Mouse (Mus musculus): ENCODE results near the gene Vcp.

Gene Vcp

GRCm38 (mm10) chr4:42945445-42945844 lies 54.9 kb downstream of the Vcp start:
- DNase-seq (ENCODE audit: low spot score in 2 of 2) = no peak

DNA sequence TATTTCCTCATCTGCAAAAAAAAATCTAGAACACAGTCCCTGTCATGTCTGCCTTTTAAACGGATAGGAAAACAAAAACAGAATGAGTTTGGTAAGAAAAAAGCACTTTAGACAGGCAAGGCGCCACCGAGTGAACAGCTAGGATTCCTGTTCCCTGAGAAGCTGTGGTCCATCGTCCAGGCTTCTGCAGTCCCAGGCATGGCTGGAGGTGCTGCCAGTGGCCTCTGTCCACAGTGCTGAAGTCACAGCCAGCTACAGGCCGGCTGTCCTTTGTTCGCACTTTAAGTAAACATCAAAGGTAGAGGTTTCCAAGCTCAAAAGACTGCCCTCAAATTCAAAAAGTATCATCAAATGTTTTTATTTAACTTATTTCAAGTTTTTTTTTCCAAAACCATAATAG lies 55.3 kb downstream of the Vcp start:
- no peak for DNase-seq (ENCODE audit: low spot score in 2 of 2)

DNA sequence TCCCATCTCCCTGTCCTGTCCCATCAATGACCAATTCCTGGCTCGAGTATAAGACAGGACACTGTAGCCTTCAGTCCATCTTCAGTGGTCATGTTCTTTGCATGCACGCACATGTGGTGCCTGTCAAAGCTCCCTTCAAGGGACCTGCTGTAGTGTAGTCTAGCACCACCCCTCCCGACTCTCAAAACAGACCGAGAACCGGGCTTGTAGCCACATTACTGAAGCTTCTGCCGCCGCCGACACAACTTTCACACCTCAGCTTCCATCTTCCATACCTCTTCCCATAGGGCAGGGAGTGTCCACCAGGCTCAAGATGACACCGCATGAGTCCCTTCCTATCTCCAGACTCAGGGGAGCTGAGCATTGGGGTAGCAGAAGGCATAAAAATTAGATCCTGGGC lies 56.1 kb downstream of the Vcp start:
- no peak for DNase-seq (ENCODE audit: low spot score in 2 of 2)

DNA sequence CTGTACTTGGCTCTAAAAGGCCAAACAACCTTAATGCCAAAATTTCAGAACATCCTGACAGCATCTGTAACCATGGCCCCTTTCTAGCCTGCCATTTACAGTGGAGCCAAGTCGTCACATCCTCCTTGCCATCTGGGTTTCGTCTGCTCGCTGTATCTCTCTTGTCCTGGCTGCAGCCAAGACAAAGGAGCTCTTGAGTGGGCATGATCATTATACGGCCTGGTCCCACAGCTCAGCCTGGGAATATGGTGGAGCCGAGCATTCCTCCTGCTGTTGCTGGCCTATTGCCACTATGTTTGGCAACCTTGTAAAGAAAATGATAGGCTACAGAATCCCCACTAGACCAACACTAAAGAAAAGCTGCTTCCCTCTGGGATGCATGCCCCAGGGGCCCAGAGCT lies 57.0 kb downstream of the Vcp start:
- no peak for DNase-seq (ENCODE audit: low spot score in 2 of 2)

DNA sequence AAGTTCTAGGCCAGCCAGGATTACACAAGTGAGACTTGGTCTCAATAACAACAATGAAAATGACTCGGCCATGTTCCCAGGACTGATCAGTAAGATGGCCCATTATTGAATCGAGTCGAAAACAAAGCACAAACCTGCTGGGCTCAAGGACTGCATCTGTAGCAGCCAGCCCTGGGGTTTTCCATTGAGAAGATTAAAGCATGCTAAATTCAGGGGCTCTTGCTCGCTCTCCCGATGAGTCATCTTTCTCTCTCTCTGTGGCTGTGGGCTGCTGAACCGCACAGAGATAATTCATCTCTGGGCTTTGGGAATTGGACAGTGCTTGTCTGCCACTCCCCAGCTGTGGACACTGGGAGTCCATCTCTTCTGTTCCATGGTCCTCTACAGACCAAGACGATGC lies 58.9 kb downstream of the Vcp start:
- no peak for DNase-seq (ENCODE audit: low spot score in 2 of 2)

GRCm38 (mm10) chr4:42933630-42934029 lies 66.7 kb downstream of the Vcp start:
- no peak for DNase-seq (ENCODE audit: low spot score in 2 of 2)

- DNase-seq (ENCODE audit: low spot score in 2 of 2) = no peak
Measured at GRCm38 (mm10) chr4:42932229-42932969, 67.9 kb downstream of the Vcp start.

All from natural killer cell, adult 2 months (primary cell).